Mouse (Mus musculus): ENCODE measurements around the gene Morf4l2. TPM values are rescaled to one million over a fixed set of nuclear protein-coding genes. Genes with fewer than 3 reads are reported as not detected.

Morf4l2 gene
- polyA plus RNA-seq (2016; fragmentation: Nextera tagmentation; extraction: Ambion mirVana) = 544 and 546 TPM in 2 replicates

- no peaks in the 10 kb centered on the region for H3K27me3 ChIP-seq
- WGBS = 87% methylated on average over 12 of the region's 12 CpGs
- H3K4me1 ChIP-seq = peaks cover 5% of the 10 kb centered on the region; the same call in 1 of the 2 replicates
- peak within 1 kb of the TSS; percentile 56 for H3K4me2 ChIP-seq (replicated peaks)
- no peak within 1 kb of the TSS for H3K9ac ChIP-seq (replicated peaks)
- no peak for ATAC-seq (ENCODE audit: low FRiP score, low read depth)
- H3K4me3 ChIP-seq = peak within 1 kb of the TSS; percentile 51; the same call in 1 of the 2 replicates
- no peaks in the 10 kb centered on the region for H3K9me3 ChIP-seq
- 0 out of 2 replicates have a peak, but pooled peaks cover 5% of the 10 kb centered on the region for H3K36me3 ChIP-seq
- peak within 1 kb of the TSS; percentile 83 for H3K27ac ChIP-seq (replicated peaks)
Measured at GRCm38 (mm10) chrX:136743459-136743858, at the start of gene Morf4l2. Gene Morf4l2 (minus strand): TSS chrX:136743690.

DNA sequence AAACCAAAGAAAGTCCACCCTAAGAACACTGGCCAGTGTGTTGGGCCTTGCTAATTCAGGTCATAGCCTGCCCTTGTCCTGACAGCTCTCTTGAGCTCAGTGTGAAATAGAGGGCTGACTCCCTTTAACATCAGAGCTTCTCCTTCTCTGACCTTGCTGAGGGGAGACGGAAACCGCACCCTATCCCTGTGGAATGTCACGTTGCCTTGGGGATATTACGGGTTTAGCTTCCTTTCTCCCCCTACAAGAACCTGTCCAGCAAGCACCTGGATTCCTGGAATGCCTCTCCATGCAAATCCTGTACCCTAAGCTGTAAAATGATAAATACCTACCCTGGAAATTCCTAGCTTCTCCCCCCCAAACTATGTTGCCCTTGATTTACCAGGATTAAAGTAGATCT lies 46.0 kb upstream of the Morf4l2 start:
- no peak for ATAC-seq (ENCODE audit: low FRiP score, low read depth)
- Histone ChIP-seq H3K4me2 (replicated peaks) (no peak overlapping the region), H3K27me3 (peaks cover 4% of the 10 kb centered on the region; the same call in 1 of the 2 replicates), H3K9ac (replicated peaks) (no peak overlapping the region), H3K36me3 (no peaks in the 10 kb centered on the region), H3K4me1 (no peaks in the 10 kb centered on the region), H3K27ac (replicated peaks) (no peak overlapping the region), H3K9me3 (no peaks in the 10 kb centered on the region), H3K4me3 (no peak overlapping the region)
- WGBS = 93% methylated on average over 4 of the region's 4 CpGs

- H3K9me3 ChIP-seq = no peaks in the 10 kb centered on the region
- H3K9ac ChIP-seq (replicated peaks) = no peak within 1 kb of the TSS
- no peak within 1 kb of the TSS for H3K27ac ChIP-seq (replicated peaks)
- peaks cover 17% of the 10 kb centered on the region; the same call in 1 of the 2 replicates for H3K27me3 ChIP-seq
- ATAC-seq (ENCODE audit: low FRiP score, low read depth) = no peak
- H3K4me1 ChIP-seq = 0 out of 2 replicates have a peak, but pooled peaks cover 3% of the 10 kb centered on the region
- no peaks in the 10 kb centered on the region for H3K36me3 ChIP-seq
- no peak within 1 kb of the TSS for H3K4me3 ChIP-seq
- H3K4me2 ChIP-seq (replicated peaks) = no peak within 1 kb of the TSS
- 74% methylated on average over 3 of the region's 3 CpGs for WGBS
Measured at GRCm38 (mm10) chrX:136780041-136780440, 36.6 kb upstream of the Morf4l2 start, which contains the start of gene Glra4. Gene Glra4 (minus strand): TSS chrX:136780141.

DNA sequence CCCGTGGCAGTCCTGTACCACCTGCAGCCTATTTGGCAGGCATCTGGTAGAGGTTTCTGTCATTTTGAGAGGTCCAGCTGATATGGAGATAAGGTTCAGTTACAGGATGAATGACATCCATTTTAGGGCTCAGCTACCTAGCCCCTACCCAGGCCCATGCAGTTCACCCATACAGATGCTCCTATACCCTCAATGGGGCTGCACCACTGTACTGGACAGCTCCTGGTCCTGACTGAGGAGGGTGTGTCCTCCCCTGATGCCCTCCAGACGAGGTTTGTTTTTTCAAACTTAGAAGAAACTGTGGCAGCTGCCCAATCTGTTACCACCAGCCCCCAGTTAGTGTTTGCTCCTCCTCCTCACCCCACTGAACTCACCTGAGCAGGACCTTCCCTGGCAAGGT lies 35.8 kb upstream of the Morf4l2 start:
- no peak overlapping the region for H3K4me2 ChIP-seq (replicated peaks)
- no peaks in the 10 kb centered on the region for H3K9me3 ChIP-seq
- H3K27ac ChIP-seq (replicated peaks) = no peak overlapping the region
- no peak for ATAC-seq (ENCODE audit: low FRiP score, low read depth)
- H3K36me3 ChIP-seq = no peaks in the 10 kb centered on the region
- 55% methylated on average over 2 of the region's 2 CpGs for WGBS
- no peak overlapping the region for H3K9ac ChIP-seq (replicated peaks)
- no peak overlapping the region for H3K4me3 ChIP-seq
- H3K27me3 ChIP-seq = peaks cover 17% of the 10 kb centered on the region; the same call in 1 of the 2 replicates
- H3K4me1 ChIP-seq = 0 out of 2 replicates have a peak, but pooled peaks cover 3% of the 10 kb centered on the region

DNA sequence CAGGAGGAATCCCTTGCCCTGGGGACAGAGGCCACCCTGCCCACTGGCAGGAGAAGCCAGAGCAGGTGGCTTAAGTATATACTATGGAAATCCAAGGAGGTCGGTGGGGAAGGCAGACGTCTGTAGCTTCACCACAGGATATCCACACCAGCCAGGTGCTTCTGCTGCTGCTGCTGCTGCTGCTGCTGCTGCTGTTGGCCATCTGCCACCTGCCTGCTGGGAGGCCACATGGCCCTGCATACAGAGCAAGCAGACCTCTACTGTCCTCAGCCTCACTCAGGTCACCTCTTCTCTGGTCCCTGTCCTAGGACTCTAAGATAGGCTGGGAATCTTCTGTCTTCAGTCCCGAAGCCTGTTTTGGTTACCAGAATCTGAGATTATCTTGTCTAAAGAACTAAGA lies 34.6 kb upstream of the Morf4l2 start:
- ATAC-seq (ENCODE audit: low FRiP score, low read depth) = no peak
- H3K9me3 ChIP-seq = no peaks in the 10 kb centered on the region
- H3K27me3 ChIP-seq = peaks cover 17% of the 10 kb centered on the region; the same call in 1 of the 2 replicates
- no peak overlapping the region for H3K4me3 ChIP-seq
- H3K27ac ChIP-seq (replicated peaks) = no peak overlapping the region
- 87% methylated on average over 3 of the region's 3 CpGs for WGBS
- no peaks in the 10 kb centered on the region for H3K36me3 ChIP-seq
- H3K4me2 ChIP-seq (replicated peaks) = no peak overlapping the region
- no peak overlapping the region for H3K9ac ChIP-seq (replicated peaks)
- H3K4me1 ChIP-seq = 0 out of 2 replicates have a peak, but pooled peaks cover 3% of the 10 kb centered on the region

- H3K9me3 ChIP-seq = no peaks in the 10 kb centered on the region
- H3K9ac ChIP-seq (replicated peaks) = no peak overlapping the region
- no peaks in the 10 kb centered on the region for H3K36me3 ChIP-seq
- H3K27me3 ChIP-seq = no peaks in the 10 kb centered on the region; the same call in 1 of the 2 replicates
- H3K4me2 ChIP-seq (replicated peaks) = no peak overlapping the region
- no peak overlapping the region for H3K27ac ChIP-seq (replicated peaks)
- no peak overlapping the region for H3K4me3 ChIP-seq
- WGBS = 71% methylated on average over 1 of the region's 1 CpGs
- ATAC-seq (ENCODE audit: low FRiP score, low read depth) = no peak
- H3K4me1 ChIP-seq = no peaks in the 10 kb centered on the region
Measured at GRCm38 (mm10) chrX:136773035-136773434, 29.5 kb upstream of the Morf4l2 start.

- ATAC-seq (ENCODE audit: low FRiP score, low read depth) = no peak
- H3K36me3 ChIP-seq = no peaks in the 10 kb centered on the region
- no peaks in the 10 kb centered on the region for H3K4me1 ChIP-seq
- H3K4me2 ChIP-seq (replicated peaks) = no peak overlapping the region
- H3K27me3 ChIP-seq = no peaks in the 10 kb centered on the region
- no peak overlapping the region for H3K9ac ChIP-seq (replicated peaks)
- no peak overlapping the region for H3K4me3 ChIP-seq
- no peak overlapping the region for H3K27ac ChIP-seq (replicated peaks)
- 67% methylated on average over 11 of the region's 11 CpGs for WGBS
- H3K9me3 ChIP-seq = no peaks in the 10 kb centered on the region
Measured at GRCm38 (mm10) chrX:136761103-136762074, 17.9 kb upstream of the Morf4l2 start.

- Histone ChIP-seq H3K4me2 (replicated peaks) (no peak overlapping the region), H3K4me3 (no peak overlapping the region), H3K4me1 (no peaks in the 10 kb centered on the region), H3K27me3 (no peaks in the 10 kb centered on the region), H3K9me3 (no peaks in the 10 kb centered on the region), H3K9ac (replicated peaks) (no peak overlapping the region), H3K27ac (replicated peaks) (no peak overlapping the region), H3K36me3 (no peaks in the 10 kb centered on the region)
- 91% methylated on average over 3 of the region's 3 CpGs for WGBS
- ATAC-seq (ENCODE audit: low FRiP score, low read depth) = no peak
Measured at GRCm38 (mm10) chrX:136755464-136755863, 12.0 kb upstream of the Morf4l2 start.

- H3K9me3 ChIP-seq = no peaks in the 10 kb centered on the region
- H3K36me3 ChIP-seq = no peaks in the 10 kb centered on the region
- H3K4me3 ChIP-seq = no peak overlapping the region
- H3K4me2 ChIP-seq (replicated peaks) = no peak overlapping the region
- no peak overlapping the region for H3K27ac ChIP-seq (replicated peaks)
- no peaks in the 10 kb centered on the region for H3K4me1 ChIP-seq
- no peaks in the 10 kb centered on the region for H3K27me3 ChIP-seq
- ATAC-seq (ENCODE audit: low FRiP score, low read depth) = no peak
- 87% methylated on average over 4 of the region's 4 CpGs for WGBS
- H3K9ac ChIP-seq (replicated peaks) = no peak overlapping the region
Measured at GRCm38 (mm10) chrX:136749329-136749728, 5.8 kb upstream of the Morf4l2 start.

DNA sequence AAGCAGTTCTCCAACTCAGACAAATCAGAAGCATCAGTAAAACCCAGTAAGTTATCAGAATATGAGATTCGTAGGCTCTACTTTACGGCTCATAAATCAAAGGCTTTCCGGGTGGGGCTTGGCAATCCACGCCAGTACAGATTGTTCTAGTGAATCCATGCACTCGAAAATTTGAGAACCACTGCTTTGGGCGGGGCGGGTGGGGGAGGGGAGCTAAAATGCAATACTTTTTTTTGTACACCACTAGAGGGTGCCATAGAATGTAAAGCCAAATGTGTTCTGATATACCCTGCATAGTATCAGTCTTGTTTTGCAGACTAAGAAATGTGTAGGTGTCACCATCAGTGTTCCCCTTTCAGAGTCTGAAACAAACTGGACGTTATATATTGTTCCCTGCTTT lies 1.2 kb upstream of the Morf4l2 start:
- 78% methylated on average over 8 of the region's 8 CpGs for WGBS
- Histone ChIP-seq H3K27ac (replicated peaks) (no peak overlapping the region), H3K4me3 (no peak overlapping the region), H3K9ac (replicated peaks) (no peak overlapping the region), H3K27me3 (no peaks in the 10 kb centered on the region), H3K4me1 (no peaks in the 10 kb centered on the region), H3K9me3 (no peaks in the 10 kb centered on the region), H3K4me2 (replicated peaks) (no peak overlapping the region), H3K36me3 (no peaks in the 10 kb centered on the region)
- no peak for ATAC-seq (ENCODE audit: low FRiP score, low read depth)

- 0 out of 2 replicates have a peak, but pooled peaks cover 7% of the 10 kb centered on the region for H3K36me3 ChIP-seq
- WGBS = 33% methylated on average over 5 of the region's 5 CpGs
- H3K4me3 ChIP-seq = peak overlapping the region; percentile 51; the same call in 1 of the 2 replicates
- no peak overlapping the region for H3K9ac ChIP-seq (replicated peaks)
- H3K27ac ChIP-seq (replicated peaks) = peak overlapping the region; percentile 83
- no peaks in the 10 kb centered on the region for H3K9me3 ChIP-seq
- H3K4me1 ChIP-seq = peaks cover 6% of the 10 kb centered on the region; the same call in 1 of the 2 replicates
- H3K27me3 ChIP-seq = no peaks in the 10 kb centered on the region
- no peak for ATAC-seq (ENCODE audit: low FRiP score, low read depth)
- H3K4me2 ChIP-seq (replicated peaks) = peak overlapping the region; percentile 56
Measured at GRCm38 (mm10) chrX:136742661-136743103, 808 bp downstream of the Morf4l2 start.

DNA sequence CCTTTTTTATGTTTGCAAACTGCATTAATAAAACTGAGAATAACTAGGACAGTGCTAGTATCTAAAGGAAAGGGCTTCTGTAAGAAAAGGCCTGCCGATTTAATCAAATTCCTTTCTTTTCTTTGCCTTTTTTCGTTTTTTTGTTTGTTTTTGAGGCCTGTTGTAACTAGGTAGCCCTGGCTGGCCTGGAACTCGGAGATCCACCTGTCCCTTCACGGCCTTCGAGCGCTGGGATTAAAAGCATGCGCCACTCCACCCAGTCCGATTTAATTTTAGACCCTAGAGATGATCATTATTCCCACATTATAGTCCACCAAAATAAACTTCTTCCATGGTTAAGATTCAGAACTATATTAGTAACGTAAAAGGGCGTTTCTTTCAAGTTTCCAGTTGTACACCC lies 1.2 kb downstream of the Morf4l2 start:
- H3K9ac ChIP-seq (replicated peaks) = peak overlapping the region; percentile 52; the same call in 1 of the 2 replicates
- H3K4me1 ChIP-seq = peaks cover 6% of the 10 kb centered on the region; the same call in 1 of the 2 replicates
- no peaks in the 10 kb centered on the region for H3K27me3 ChIP-seq
- WGBS = 33% methylated on average over 10 of the region's 10 CpGs
- peak overlapping the region; percentile 51 for H3K4me3 ChIP-seq
- H3K36me3 ChIP-seq = 0 out of 2 replicates have a peak, but pooled peaks cover 7% of the 10 kb centered on the region
- peak overlapping the region; percentile 83 for H3K27ac ChIP-seq (replicated peaks)
- no peak for ATAC-seq (ENCODE audit: low FRiP score, low read depth)
- no peaks in the 10 kb centered on the region for H3K9me3 ChIP-seq
- H3K4me2 ChIP-seq (replicated peaks) = peak overlapping the region; percentile 56
